Mouse (Mus musculus): ENCODE data around the gene Mrm3. TPM values are rescaled to one million over a fixed set of nuclear protein-coding genes. Genes with fewer than 3 reads are reported as not detected.
"Not testable (repeated sequence)": the region's sequence is repeated elsewhere in the genome, so short reads cannot be mapped to it uniquely, and the experiment has no call there.

The Mrm3 gene
- 27.3 and 28.1 TPM in 2 replicates for polyA plus RNA-seq (2015; fragmentation: Nextera tagmentation; extraction: Ambion mirVana)

DNA sequence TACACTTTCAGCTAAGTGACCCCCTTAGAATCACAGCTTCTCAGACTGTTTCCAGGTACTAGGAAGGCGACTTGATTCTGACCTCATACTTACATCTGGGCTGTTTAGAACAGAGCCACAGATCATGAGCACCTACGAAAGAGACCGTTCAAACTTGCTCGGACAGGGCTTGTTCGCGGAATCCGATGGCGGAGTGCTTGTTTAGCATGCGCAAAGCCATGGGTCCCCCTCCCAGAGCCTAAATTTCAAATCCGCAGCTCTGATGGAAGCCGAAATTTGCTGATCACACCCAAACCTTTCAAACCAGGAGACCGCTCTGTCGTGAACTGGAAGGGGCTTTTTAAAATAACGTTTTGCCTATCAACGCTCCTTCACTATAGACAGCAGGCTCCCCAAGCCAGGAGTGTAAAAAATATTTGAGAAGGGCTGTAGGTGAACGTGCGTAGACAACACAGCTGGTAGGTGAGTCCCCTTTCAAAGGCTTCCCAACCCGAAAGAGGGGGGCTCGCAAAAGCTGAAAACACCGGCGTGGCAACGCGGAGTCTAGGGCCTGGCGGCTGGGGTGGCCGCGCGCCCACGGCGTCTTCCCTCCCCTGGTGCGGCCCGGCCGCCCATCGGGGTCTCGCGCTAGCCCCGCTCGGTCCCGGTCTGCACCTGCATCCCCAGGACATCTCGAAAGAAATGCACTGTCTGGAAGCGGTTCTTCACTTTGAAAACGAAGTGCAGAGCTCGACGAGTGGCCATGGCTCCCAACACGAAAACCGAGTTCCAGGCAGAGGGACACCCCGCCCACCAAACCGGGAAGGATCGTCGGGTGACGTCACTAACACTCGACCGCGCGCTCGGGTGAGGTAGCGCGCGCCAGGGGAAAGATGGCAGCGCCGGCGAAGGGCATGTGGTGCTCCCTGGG, at the start of gene Mrm3, which contains the start of gene Glod4:
TSS of gene Mrm3 (plus strand) at position 815 of the 910 bp plus-strand sequence.
TSS of gene Glod4 (minus strand) at position 825 of the 910 bp plus-strand sequence.
- Histone ChIP-seq H3K27ac (replicated peaks) (peak within 1 kb of the TSS; percentile 90), H3K9me3 (replicated peaks) (no peaks in the 10 kb centered on the region), H3K9ac (replicated peaks) (peak within 1 kb of the TSS; percentile 90), H3K36me3 (peaks cover 23% of the 10 kb centered on the region), H3K27me3 (replicated peaks) (no peaks in the 10 kb centered on the region), H3K4me1 (peaks cover 40% of the 10 kb centered on the region), H3K4me2 (peak within 1 kb of the TSS; percentile 81), H3K4me3 (replicated peaks) (peak within 1 kb of the TSS; percentile 95)
- ATAC-seq (ENCODE audit: low FRiP score): peak; percentile 90
- under 1% methylated on average over 60 of the region's 61 CpGs for WGBS

DNA sequence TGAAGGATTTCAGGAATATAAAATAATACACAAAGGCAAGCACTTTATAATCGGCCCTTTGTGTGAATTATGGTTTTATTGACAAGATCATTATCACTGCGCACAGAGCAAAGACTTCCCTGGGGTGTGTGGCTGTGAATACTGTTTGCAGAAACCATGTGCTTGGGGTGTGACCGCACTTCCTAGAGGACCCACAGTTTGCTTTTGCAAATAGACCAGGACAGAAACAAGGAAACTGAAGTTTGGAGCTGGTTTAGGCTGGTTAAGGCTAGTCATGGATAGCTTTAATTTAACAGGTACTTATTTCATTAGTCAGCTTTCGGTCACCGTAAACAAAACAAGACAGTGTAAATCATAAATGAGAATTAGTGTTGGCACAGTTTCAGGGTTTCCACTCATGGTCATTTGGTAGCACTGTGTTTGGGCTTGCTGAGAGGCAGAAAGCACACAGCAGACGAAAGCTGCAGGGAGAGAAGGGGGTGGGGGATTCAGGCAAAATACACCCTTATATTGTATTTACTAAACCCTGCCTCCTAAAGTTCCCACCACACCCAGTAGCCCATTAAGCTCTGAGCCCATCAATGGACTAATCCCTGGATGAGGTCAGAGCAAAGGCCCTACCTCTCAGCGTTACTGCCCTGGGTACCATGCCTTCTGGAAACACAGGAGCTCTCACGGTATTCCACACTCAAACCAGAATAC, 47.1 kb upstream of the Mrm3 start:
- Histone ChIP-seq H3K27ac (replicated peaks) (no peak overlapping the region), H3K4me3 (replicated peaks) (no peak overlapping the region), H3K27me3 (replicated peaks) (no peaks in the 10 kb centered on the region), H3K4me2 (no peak overlapping the region), H3K4me1 (peaks cover 4% of the 10 kb centered on the region), H3K36me3 (no peaks in the 10 kb centered on the region), H3K9me3 (replicated peaks) (no peaks in the 10 kb centered on the region), H3K9ac (replicated peaks) (no peak overlapping the region)
- no peak for ATAC-seq (ENCODE audit: low FRiP score)
- 52% methylated on average over 8 of the region's 8 CpGs for WGBS

DNA sequence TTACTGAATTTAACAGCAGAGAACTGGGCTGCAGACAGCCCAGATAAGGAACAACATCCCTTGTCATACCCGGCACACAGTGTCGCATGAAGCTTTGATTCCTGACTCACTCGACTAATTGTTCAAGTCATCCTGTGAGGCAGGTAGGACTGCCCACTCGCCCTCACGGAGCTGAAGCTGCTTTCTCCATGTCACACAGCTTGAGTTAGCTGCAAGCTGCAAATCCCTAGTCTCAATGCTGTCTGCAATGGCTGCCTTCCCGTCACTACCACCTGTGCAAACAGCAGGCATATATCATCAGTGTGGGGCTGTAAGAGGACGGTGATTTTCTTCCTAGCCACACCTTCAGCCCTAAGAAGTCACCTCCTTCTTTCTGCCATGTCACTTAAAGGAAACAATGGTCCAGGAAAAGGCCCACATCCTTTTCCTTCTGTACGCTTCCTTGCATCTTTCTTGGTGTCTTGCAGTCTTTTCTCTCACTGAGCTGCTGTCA, 46.5 kb upstream of the Mrm3 start:
- H3K4me3 ChIP-seq (replicated peaks): no peak overlapping the region
- 55% methylated on average over 8 of the region's 8 CpGs for WGBS
- no peaks in the 10 kb centered on the region for H3K36me3 ChIP-seq
- no peak overlapping the region for H3K9ac ChIP-seq (replicated peaks)
- H3K27ac ChIP-seq (replicated peaks): no peak overlapping the region
- H3K27me3 ChIP-seq (replicated peaks): no peaks in the 10 kb centered on the region
- no peaks in the 10 kb centered on the region for H3K9me3 ChIP-seq (replicated peaks)
- no peak for ATAC-seq (ENCODE audit: low FRiP score)
- H3K4me1 ChIP-seq: peaks cover 7% of the 10 kb centered on the region
- no peak overlapping the region for H3K4me2 ChIP-seq

DNA sequence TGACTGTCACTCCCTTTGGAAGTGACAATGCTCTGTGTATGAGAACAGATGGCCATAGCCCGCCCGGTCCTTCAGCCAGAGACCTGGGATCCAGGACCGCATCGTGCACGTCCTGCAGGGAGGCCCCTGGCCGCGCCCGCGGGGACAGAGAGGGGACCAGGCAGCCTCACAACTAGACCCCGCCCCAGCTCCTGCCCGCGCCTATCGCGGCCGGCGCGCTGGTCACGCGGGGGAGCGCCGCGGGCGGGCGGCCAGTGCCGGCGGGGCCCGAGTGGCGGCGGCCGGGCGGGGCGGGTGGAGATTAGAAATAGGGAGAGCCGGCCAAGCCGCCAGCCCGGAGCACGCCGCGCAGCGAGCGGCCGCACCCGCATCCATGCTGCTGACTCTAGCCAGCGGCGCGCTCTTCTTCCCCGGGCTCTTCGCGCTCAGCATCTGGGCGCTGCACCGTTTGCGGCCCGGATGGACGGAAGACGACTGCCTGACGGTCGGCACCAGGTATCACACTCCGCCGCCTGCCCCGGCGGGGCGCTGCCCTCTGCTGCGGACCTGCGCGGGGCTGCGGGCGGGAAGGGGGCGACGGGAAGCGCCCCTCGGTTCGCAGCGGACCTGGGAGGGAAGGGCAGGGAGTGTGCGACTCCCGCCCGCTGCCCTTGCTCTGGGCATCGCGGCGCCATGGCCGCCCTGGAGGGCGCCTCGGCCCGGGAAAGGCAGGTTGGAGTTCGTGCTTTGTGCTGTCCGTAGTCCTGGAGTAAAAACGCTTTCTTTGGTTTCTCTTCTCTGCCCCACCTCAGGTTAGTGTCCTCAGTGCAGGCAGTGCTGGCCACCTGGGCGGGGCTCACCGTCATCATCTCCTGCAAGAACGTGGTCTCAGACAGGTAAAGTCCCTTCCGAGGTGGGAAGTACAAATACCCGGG, 41.5 kb upstream of the Mrm3 start:
- Histone ChIP-seq H3K9me3 (replicated peaks) (no peaks in the 10 kb centered on the region), H3K4me2 (peak overlapping the region; percentile 88), H3K9ac (replicated peaks) (peak overlapping the region; percentile 88), H3K4me1 (peaks cover 19% of the 10 kb centered on the region), H3K27ac (replicated peaks) (peak overlapping the region; percentile 87), H3K4me3 (replicated peaks) (peak overlapping the region; percentile 92), H3K36me3 (peaks cover 29% of the 10 kb centered on the region), H3K27me3 (replicated peaks) (no peaks in the 10 kb centered on the region)
- WGBS: 0% methylated on average over 63 of the region's 90 CpGs
- peak; percentile 98 for ATAC-seq (ENCODE audit: low FRiP score)

DNA sequence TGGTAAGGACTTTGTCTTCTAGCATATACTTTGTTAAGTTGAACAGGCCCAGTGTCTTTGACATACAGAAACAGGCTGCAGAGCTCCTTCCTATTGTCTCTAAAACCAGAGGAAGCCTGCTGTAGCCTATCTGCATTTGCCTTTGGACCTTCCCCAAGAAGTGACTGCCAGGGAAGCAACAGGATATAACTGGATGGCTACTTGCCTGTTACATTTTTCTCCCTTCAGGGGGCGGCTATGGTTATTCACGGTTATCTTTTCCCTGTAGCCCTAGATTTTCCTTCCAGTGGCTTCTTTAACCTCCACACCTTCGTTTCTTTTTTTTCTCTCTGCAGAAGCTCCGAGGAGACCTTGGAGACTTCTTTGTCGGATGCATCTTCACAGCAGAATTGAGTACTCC, 36.7 kb upstream of the Mrm3 start:
- H3K9me3 ChIP-seq (replicated peaks): no peaks in the 10 kb centered on the region
- ATAC-seq (ENCODE audit: low FRiP score): no peak
- no peak overlapping the region for H3K27ac ChIP-seq (replicated peaks)
- no peak overlapping the region for H3K4me2 ChIP-seq
- 86% methylated on average over 5 of the region's 5 CpGs for whole genome bisulfite sequencing
- no peaks in the 10 kb centered on the region for H3K27me3 ChIP-seq (replicated peaks)
- no peak overlapping the region for H3K9ac ChIP-seq (replicated peaks)
- H3K4me1 ChIP-seq: peaks cover 12% of the 10 kb centered on the region
- no peak overlapping the region for H3K4me3 ChIP-seq (replicated peaks)
- peaks cover 59% of the 10 kb centered on the region for H3K36me3 ChIP-seq

- Histone ChIP-seq H3K4me3 (replicated peaks) (no peak overlapping the region), H3K36me3 (peaks cover 66% of the 10 kb centered on the region), H3K4me2 (no peak overlapping the region), H3K4me1 (no peaks in the 10 kb centered on the region), H3K27me3 (replicated peaks) (no peaks in the 10 kb centered on the region), H3K9me3 (replicated peaks) (no peaks in the 10 kb centered on the region), H3K9ac (replicated peaks) (no peak overlapping the region), H3K27ac (replicated peaks) (no peak overlapping the region)
- no peak for ATAC-seq (ENCODE audit: low FRiP score)
- 91% methylated on average over 13 of the region's 13 CpGs for WGBS
Measured at GRCm38 (mm10) chr11:76210228-76210985, 33.1 kb upstream of the Mrm3 start.

- not testable (repeated sequence) for H3K9ac ChIP-seq (replicated peaks); H3K9me3 ChIP-seq (replicated peaks); ATAC-seq (ENCODE audit: low FRiP score); H3K4me1 ChIP-seq; H3K27ac ChIP-seq (replicated peaks); H3K27me3 ChIP-seq (replicated peaks); H3K4me2 ChIP-seq; H3K4me3 ChIP-seq (replicated peaks)
- peaks cover 54% of the 10 kb centered on the region for H3K36me3 ChIP-seq
- 92% methylated on average over 5 of the region's 6 CpGs for WGBS
Measured at GRCm38 (mm10) chr11:76211595-76211994, 31.9 kb upstream of the Mrm3 start.

DNA sequence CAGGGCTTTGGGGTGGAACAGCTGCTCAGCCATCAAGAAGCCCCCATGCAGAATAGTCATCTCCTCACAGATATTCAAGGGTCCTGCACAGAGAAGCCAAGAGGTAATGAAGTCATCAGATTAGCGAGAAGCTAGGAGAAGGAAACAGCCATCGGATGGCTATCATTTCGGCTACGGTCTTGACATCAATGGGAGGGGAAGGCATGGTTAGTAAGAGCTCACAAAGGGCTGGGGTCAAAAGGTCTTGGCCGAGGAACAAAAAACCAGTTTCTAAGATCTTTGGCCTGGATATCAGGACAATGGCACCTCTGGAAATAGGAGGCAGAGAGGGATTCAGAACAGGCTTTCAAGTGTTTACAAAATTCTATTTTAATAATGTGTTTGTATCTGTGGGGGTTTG, 29.7 kb upstream of the Mrm3 start:
- H3K9ac ChIP-seq (replicated peaks): no peak overlapping the region
- peaks cover 14% of the 10 kb centered on the region for H3K4me1 ChIP-seq
- H3K4me2 ChIP-seq: no peak overlapping the region
- H3K27ac ChIP-seq (replicated peaks): no peak overlapping the region
- no peaks in the 10 kb centered on the region for H3K9me3 ChIP-seq (replicated peaks)
- no peak for ATAC-seq (ENCODE audit: low FRiP score)
- H3K36me3 ChIP-seq: peaks cover 32% of the 10 kb centered on the region
- no peaks in the 10 kb centered on the region for H3K27me3 ChIP-seq (replicated peaks)
- 35% methylated on average over 5 of the region's 5 CpGs for WGBS
- H3K4me3 ChIP-seq (replicated peaks): no peak overlapping the region

DNA sequence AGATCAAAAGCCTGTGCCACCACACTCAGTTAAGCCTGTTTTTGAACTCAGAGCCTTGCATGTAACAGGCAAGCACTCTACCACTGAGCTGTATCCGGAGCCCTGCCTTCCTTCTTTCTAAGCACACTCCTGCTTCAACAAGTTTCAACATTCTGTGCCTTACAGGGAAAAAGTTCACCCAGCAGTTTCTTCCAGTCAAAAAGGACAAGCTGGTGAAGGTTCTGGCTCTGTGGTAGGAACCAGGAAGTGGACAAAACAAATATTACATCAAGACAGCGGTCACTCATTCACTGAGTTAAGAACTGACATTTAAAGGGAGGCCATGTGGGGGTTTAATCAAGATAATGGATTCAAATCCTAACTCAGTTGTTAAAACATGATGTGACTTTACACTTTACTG, 28.5 kb upstream of the Mrm3 start:
- Histone ChIP-seq H3K4me2 (no peak overlapping the region), H3K27ac (replicated peaks) (no peak overlapping the region), H3K9me3 (replicated peaks) (no peaks in the 10 kb centered on the region), H3K4me1 (peaks cover 14% of the 10 kb centered on the region), H3K36me3 (peaks cover 29% of the 10 kb centered on the region), H3K27me3 (replicated peaks) (no peaks in the 10 kb centered on the region), H3K9ac (replicated peaks) (no peak overlapping the region), H3K4me3 (replicated peaks) (no peak overlapping the region)
- 99% methylated on average over 2 of the region's 2 CpGs for WGBS
- ATAC-seq (ENCODE audit: low FRiP score): no peak

DNA sequence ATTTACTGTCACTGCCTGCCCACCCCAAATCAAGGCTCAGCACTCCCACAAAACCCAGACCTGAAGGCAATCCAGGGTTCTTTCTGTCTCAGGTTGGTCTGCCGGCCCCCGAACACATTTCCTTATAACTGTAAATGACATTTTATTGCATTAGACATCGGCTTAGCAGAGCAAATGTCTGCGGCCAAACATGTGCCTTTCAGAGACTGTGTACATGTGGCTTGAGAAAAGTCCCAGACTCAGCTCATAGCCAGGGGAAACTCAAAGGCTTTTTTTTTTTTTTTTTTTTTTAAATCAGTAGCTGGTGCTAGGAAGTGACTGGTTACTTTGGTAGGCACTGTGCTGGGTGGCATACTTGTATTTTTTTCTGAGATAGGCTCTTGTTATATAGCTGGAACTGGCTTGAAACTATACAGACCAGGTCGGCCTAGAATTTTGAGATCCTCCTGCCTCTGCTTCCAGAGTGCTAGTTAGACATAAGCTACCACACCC, 27.4 kb upstream of the Mrm3 start:
- Histone ChIP-seq H3K27me3 (replicated peaks) (no peaks in the 10 kb centered on the region), H3K4me2 (peak overlapping the region; percentile 78), H3K36me3 (peaks cover 33% of the 10 kb centered on the region), H3K27ac (replicated peaks) (0 out of 2 replicates have a peak overlapping the region, but pooled peaks have one; percentile 91), H3K4me3 (replicated peaks) (peak overlapping the region; percentile 68), H3K4me1 (peaks cover 14% of the 10 kb centered on the region), H3K9me3 (replicated peaks) (no peaks in the 10 kb centered on the region), H3K9ac (replicated peaks) (no peak overlapping the region)
- 93% methylated on average over 5 of the region's 5 CpGs for WGBS
- no peak for ATAC-seq (ENCODE audit: low FRiP score)
